Mouse (Mus musculus) liver, postnatal 0 days (tissue): Measurements from ENCODE around the gene Gm2001. TPM values are rescaled to one million over a fixed set of nuclear protein-coding genes. Genes with fewer than 3 reads are reported as not detected.
A peak's percentile ranks its signal among the peaks of the same experiment; 100 is the strongest.
"Not testable (repeated sequence)": the region's sequence is repeated elsewhere in the genome, so short reads cannot be mapped to it uniquely, and the experiment has no call there.

Experiments used
- ATAC-seq: fragments of 200-750 bp; cut with Nextera tagmentation; 2 replicates; pipeline ENCODE4 v1.8.0; 2017; ENCODE audit warnings: mild to moderate bottlenecking, moderate library complexity
- DNase-seq: peaks from one replicate; pipeline ENCODE4 v3.0.0-alpha.2; 2016
- H3K27ac ChIP-seq: fragments of 300-500 bp; sonication (generic); 2 replicates; pipeline ENCODE4 v1.5.1; 2014; ENCODE audit warnings: antibody characterized with exemption, moderate library complexity, mild to moderate bottlenecking, low read depth
- H3K27me3 ChIP-seq: fragments of 300-500 bp; sonication (generic); 2 replicates; pipeline ENCODE4 v1.6.1; 2014; ENCODE audit warnings: low read length, control low read depth, mixed read lengths; ENCODE audit not compliant: insufficient read depth
- H3K36me3 ChIP-seq: fragments of 300-500 bp; sonication (generic); replicated peaks from 2 replicates; pipeline ENCODE4 v1.6.1; 2014; ENCODE audit warnings: mild to moderate bottlenecking, control low read depth, low read length, moderate library complexity, mixed read lengths; ENCODE audit not compliant: insufficient read depth
- H3K4me1 ChIP-seq: fragments of 300-500 bp; sonication (generic); 2 replicates; pipeline ENCODE4 v1.6.1; 2014; ENCODE audit warnings: antibody characterized with exemption, mild to moderate bottlenecking, control low read depth; ENCODE audit not compliant: insufficient read depth
- H3K4me2 ChIP-seq: fragments of 300-500 bp; sonication (generic); 2 replicates; pipeline ENCODE4 v1.6.1; 2014; ENCODE audit warnings: low read depth, mild to moderate bottlenecking, low read length, moderate library complexity, mixed read lengths
- H3K4me3 ChIP-seq: fragments of 300-500 bp; sonication (generic); 2 replicates; pipeline ENCODE4 v1.5.1; 2014; ENCODE audit warnings: low read depth, low read length
- H3K9ac ChIP-seq: fragments of 300-500 bp; sonication (generic); replicated peaks from 2 replicates; pipeline ENCODE4 v1.6.1; 2014; ENCODE audit warnings: mild to moderate bottlenecking, moderate library complexity
- H3K9me3 ChIP-seq: fragments of 300-500 bp; sonication (generic); 2 replicates; pipeline ENCODE4 v1.6.1; 2016; ENCODE audit warnings: mild to moderate bottlenecking, control low read depth, low read length, mixed read lengths
- WGBS: fragments of 180-500 bp; shearing (Covaris S2); extraction: QIAGEN DNeasy Blood & Tissue Kit; methylation state at CpG from one replicate; pipeline ENCODE4 v1.1.7; 2014; ENCODE audit not compliant: insufficient replicate concordance; 5-methylcytosine and 5-hydroxymethylcytosine counted together
- polyA plus RNA-seq: library from polyadenylated mRNA; unstranded; fragments of >200 nt; fragmentation: Nextera tagmentation; extraction: Ambion mirVana; gene quantifications from 2 replicates; pipeline ENCODE4 v1.2.1, GENCODE M21; 2015

Gene Gm2001
- not detected in 2 replicates for polyA plus RNA-seq

GRCm38 (mm10) chr12:87842239-87842638, at the start of gene Gm2001:
Gene Gm2001, minus strand, starts transcription at chr12:87842339.
- not testable (repeated sequence) for H3K9me3 ChIP-seq, ATAC-seq, H3K27ac ChIP-seq, H3K36me3 ChIP-seq, H3K4me1 ChIP-seq, H3K4me2 ChIP-seq, H3K9ac ChIP-seq, H3K27me3 ChIP-seq, H3K4me3 ChIP-seq, DNase-seq
- 65% methylated on average over 1 of the region's 2 CpGs for WGBS

GRCm38 (mm10) chr12:87873772-87874171, 31.6 kb upstream of the Gm2001 start, which contains the start of gene Gm2016:
Gene Gm2016, plus strand, starts transcription at chr12:87874072.
- H3K4me1 ChIP-seq, H3K4me2 ChIP-seq, H3K9ac ChIP-seq, H3K36me3 ChIP-seq, H3K27me3 ChIP-seq, H3K4me3 ChIP-seq, H3K27ac ChIP-seq, DNase-seq, ATAC-seq, H3K9me3 ChIP-seq: not testable (repeated sequence)
- 72% methylated on average over 5 of the region's 5 CpGs for WGBS

GRCm38 (mm10) chr12:87864048-87864447, 21.9 kb upstream of the Gm2001 start:
- H3K27me3 ChIP-seq, H3K9ac ChIP-seq, DNase-seq, H3K4me1 ChIP-seq, H3K4me2 ChIP-seq, H3K4me3 ChIP-seq, ATAC-seq, H3K9me3 ChIP-seq, H3K27ac ChIP-seq, H3K36me3 ChIP-seq: not testable (repeated sequence)
- 74% methylated on average over 2 of the region's 2 CpGs for WGBS

- not testable (repeated sequence) for H3K9me3 ChIP-seq, H3K4me1 ChIP-seq, H3K36me3 ChIP-seq, H3K27me3 ChIP-seq, H3K4me3 ChIP-seq, H3K4me2 ChIP-seq, ATAC-seq, H3K9ac ChIP-seq, H3K27ac ChIP-seq, DNase-seq
- WGBS = 84% methylated on average over 8 of the region's 11 CpGs
Measured at GRCm38 (mm10) chr12:87863638-87864037, 21.5 kb upstream of the Gm2001 start.

- not testable (repeated sequence) for H3K4me1 ChIP-seq, H3K27ac ChIP-seq, H3K36me3 ChIP-seq, H3K4me2 ChIP-seq, ATAC-seq, H3K9me3 ChIP-seq, H3K9ac ChIP-seq, H3K4me3 ChIP-seq, H3K27me3 ChIP-seq
- WGBS = 76% methylated on average over 23 of the region's 23 CpGs
- peak; percentile 13 for DNase-seq
Measured at GRCm38 (mm10) chr12:87861740-87862692, 19.9 kb upstream of the Gm2001 start.

GRCm38 (mm10) chr12:87856067-87856466, 13.9 kb upstream of the Gm2001 start:
- H3K4me2 ChIP-seq, H3K4me3 ChIP-seq, H3K9ac ChIP-seq, H3K4me1 ChIP-seq, DNase-seq, H3K36me3 ChIP-seq, H3K27ac ChIP-seq, ATAC-seq, H3K27me3 ChIP-seq, H3K9me3 ChIP-seq: not testable (repeated sequence)
- 71% methylated on average over 1 of the region's 1 CpGs for WGBS

- not testable (repeated sequence) for DNase-seq, H3K4me2 ChIP-seq, H3K27ac ChIP-seq, H3K9ac ChIP-seq, H3K36me3 ChIP-seq, H3K27me3 ChIP-seq, H3K9me3 ChIP-seq, H3K4me1 ChIP-seq, H3K4me3 ChIP-seq
- WGBS = no CpG with 5 or more reads among the region's 2 CpGs
- ATAC-seq = peak; percentile 83
Measured at GRCm38 (mm10) chr12:87850657-87851056, 8.5 kb upstream of the Gm2001 start.

- 81% methylated on average over 5 of the region's 6 CpGs for WGBS
- not testable (repeated sequence) for H3K4me2 ChIP-seq, H3K9ac ChIP-seq, H3K27ac ChIP-seq, H3K4me3 ChIP-seq, H3K4me1 ChIP-seq, H3K36me3 ChIP-seq, H3K27me3 ChIP-seq, H3K9me3 ChIP-seq, ATAC-seq, DNase-seq
Measured at GRCm38 (mm10) chr12:87816277-87816676, 25.9 kb downstream of the Gm2001 start, which contains the start of gene BB287469. Gene BB287469, plus strand, starts transcription at chr12:87816577.

GRCm38 (mm10) chr12:87797971-87798370, 44.2 kb downstream of the Gm2001 start:
- not testable (repeated sequence) for H3K9ac ChIP-seq, H3K36me3 ChIP-seq, H3K9me3 ChIP-seq, DNase-seq, H3K4me1 ChIP-seq, H3K27ac ChIP-seq, H3K27me3 ChIP-seq, ATAC-seq, H3K4me2 ChIP-seq, H3K4me3 ChIP-seq
- 70% methylated on average over 5 of the region's 5 CpGs for WGBS
